Mouse (Mus musculus): Measurements from ENCODE around the gene Rnf217.

DNA sequence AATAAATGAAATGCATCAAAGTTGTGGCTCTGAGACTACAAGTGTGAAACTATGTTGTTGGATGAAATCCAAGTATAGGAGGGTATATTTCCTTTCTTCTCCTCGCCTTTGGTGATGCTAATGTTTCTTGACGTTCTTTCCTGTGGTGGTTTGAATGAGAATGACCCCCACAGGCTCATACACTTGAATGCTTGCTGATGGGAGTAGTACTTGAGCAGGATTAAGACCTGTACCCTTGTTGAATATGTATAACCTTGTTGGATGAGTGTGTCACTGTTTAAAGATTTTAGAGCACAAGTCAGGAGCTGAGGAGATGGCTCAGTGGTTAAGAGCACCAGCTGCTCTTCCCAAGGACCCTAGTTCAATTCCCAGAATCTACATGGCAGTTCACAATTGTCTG is 6.4 kb upstream of the Rnf217 start:
- no peak for TF ChIP-seq POLR2A (IDR thresholded peaks at IDR 0.05; ENCODE audit: extremely low read depth, insufficient read depth, low read length)
- no peak for TF ChIP-seq CTCF (IDR thresholded peaks at IDR 0.05; ENCODE audit: low read depth, low read length)
